Comparison of ENCODE assay signal across 17 mouse cellular contexts in the genomic region with DNA sequence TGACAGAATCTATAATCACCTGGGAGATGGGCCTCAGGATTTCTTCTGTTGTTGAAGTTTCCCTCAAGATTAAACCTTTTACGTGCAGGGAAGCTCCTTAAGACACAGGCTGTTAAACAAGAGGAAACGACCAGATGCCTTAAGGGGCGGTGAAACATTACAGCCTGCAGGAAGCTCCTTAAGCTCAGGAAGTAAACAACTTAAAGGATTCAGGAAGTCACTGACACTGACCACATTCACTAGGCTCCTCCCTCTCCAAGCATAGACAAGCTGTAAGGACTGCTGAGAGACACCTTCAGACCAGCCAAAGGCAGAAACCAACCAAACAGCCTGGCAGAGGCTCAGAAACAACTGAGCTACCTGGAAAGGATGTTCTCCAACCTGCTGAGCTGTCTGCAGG.
"Had no signal": no experiment of that assay in that cellular context is flagged by ENCODE, and none has a peak within 500 bp of the region (broad histone marks: within the 10 kb centered on the region; RNA-seq: fewer than 3 reads in every experiment).

No protein-coding gene starts in this region.

- ATAC-seq: hindbrain, postnatal 0 days; intestine, embryonic 16.5 days; liver, embryonic 12.5 days had no signal

- DNase-seq: gastrocnemius, postnatal 14 days; gastrocnemius, postnatal 36 days; heart, adult 11 months; heart, adult 2 months; heart, postnatal 14 days; heart, postnatal 36 days; kidney, adult 11 months; kidney, adult 2 months; kidney, adult 9 months; kidney, postnatal 14 days; kidney, postnatal 36 days; layer of hippocampus, adult 9-11 months; layer of hippocampus, postnatal 36 days; left cerebral cortex, postnatal 4 days had no signal
